Mouse (Mus musculus) embryonic facial prominence, embryonic 15.5 days (tissue): ENCODE measurements at regions not wholly inside any gene's neighbourhood (a gene's known extent, or its start where the extent isn't known, plus 50 kb on each side); places are given as distances from the start of the nearest gene placed in this dataset.

Experiments
- ATAC-seq: fragments of 200-750 bp; cut with Nextera tagmentation; 2 replicates; pipeline ENCODE4 v1.8.0; 2017; ENCODE audit warnings: low read depth, moderate TSS enrichment; ENCODE audit not compliant: insufficient number of reproducible peaks, low FRiP score, low TSS enrichment
- H3K27ac ChIP-seq: fragments of 300-500 bp; sonication (generic); replicated peaks from 2 replicates; pipeline ENCODE4 v1.5.1; 2015; ENCODE audit warnings: mild to moderate bottlenecking, inconsistent platforms
- H3K27me3 ChIP-seq: fragments of 300-500 bp; sonication (generic); 2 replicates; pipeline ENCODE4 v1.6.1; 2015; ENCODE audit warnings: inconsistent platforms
- H3K36me3 ChIP-seq: fragments of 300-500 bp; sonication (generic); 2 replicates; pipeline ENCODE4 v1.6.1; 2015; ENCODE audit warnings: mild to moderate bottlenecking, inconsistent platforms
- H3K4me1 ChIP-seq: fragments of 300-500 bp; sonication (generic); 2 replicates; pipeline ENCODE4 v1.6.1; 2015; ENCODE audit warnings: inconsistent platforms
- H3K4me2 ChIP-seq: fragments of 300-500 bp; sonication (generic); replicated peaks from 2 replicates; pipeline ENCODE4 v1.6.1; 2015; ENCODE audit warnings: mild to moderate bottlenecking, inconsistent platforms
- H3K4me3 ChIP-seq: fragments of 300-500 bp; sonication (generic); replicated peaks from 2 replicates; pipeline ENCODE4 v1.5.1; 2015; ENCODE audit warnings: mild to moderate bottlenecking, inconsistent platforms
- H3K9ac ChIP-seq: fragments of 300-500 bp; sonication (generic); 2 replicates; pipeline ENCODE4 v1.6.1; 2015; ENCODE audit warnings: inconsistent platforms
- H3K9me3 ChIP-seq: fragments of 300-500 bp; sonication (generic); replicated peaks from 2 replicates; pipeline ENCODE4 v1.6.1; 2016; ENCODE audit warnings: inconsistent platforms
- WGBS: fragments of 180-500 bp; shearing (Covaris S2); methylation state at CpG from one replicate; pipeline ENCODE4 v1.1.7; 2015; 5-methylcytosine and 5-hydroxymethylcytosine counted together

- Histone ChIP-seq H3K9me3 (no peaks in the 10 kb centered on the region), H3K36me3 (no peaks in the 10 kb centered on the region), H3K4me3 (no peak overlapping the region), H3K27ac (no peak overlapping the region), H3K27me3 (no peaks in the 10 kb centered on the region), H3K4me2 (no peak overlapping the region), H3K4me1 (peaks cover 18% of the 10 kb centered on the region), H3K9ac (no peak overlapping the region)
- no peak for ATAC-seq
- WGBS, result 20% methylated on average over 13 of the region's 13 CpGs
Measured at GRCm38 (mm10) chr1:119305315-119305976, 116.6 kb downstream of the Inhbb start.

GRCm38 (mm10) chr1:119304470-119304980 is 117.5 kb downstream of the Inhbb start:
- 34% methylated on average over 9 of the region's 9 CpGs for whole genome bisulfite sequencing
- Histone ChIP-seq H3K9ac (no peak overlapping the region), H3K9me3 (no peaks in the 10 kb centered on the region), H3K4me1 (peaks cover 18% of the 10 kb centered on the region), H3K4me3 (no peak overlapping the region), H3K4me2 (no peak overlapping the region), H3K27me3 (no peaks in the 10 kb centered on the region), H3K27ac (no peak overlapping the region), H3K36me3 (no peaks in the 10 kb centered on the region)
- no peak for ATAC-seq

- no peak overlapping the region for H3K4me3 ChIP-seq
- ATAC-seq, result peak; percentile 49; the same call in 1 of the 2 replicates
- no peaks in the 10 kb centered on the region for H3K27me3 ChIP-seq
- H3K4me2 ChIP-seq, result no peak overlapping the region
- H3K27ac ChIP-seq, result no peak overlapping the region
- no peaks in the 10 kb centered on the region for H3K36me3 ChIP-seq
- no peaks in the 10 kb centered on the region for H3K9me3 ChIP-seq
- H3K4me1 ChIP-seq, result peaks cover 5% of the 10 kb centered on the region; the same call in 1 of the 2 replicates
- WGBS, result 51% methylated on average over 7 of the region's 7 CpGs
- no peak overlapping the region for H3K9ac ChIP-seq
Measured at GRCm38 (mm10) chr1:119302349-119302995, 119.6 kb downstream of the Inhbb start.

GRCm38 (mm10) chr1:119301931-119302330 is 120.1 kb downstream of the Inhbb start:
- Histone ChIP-seq H3K9me3 (no peaks in the 10 kb centered on the region), H3K4me1 (peaks cover 5% of the 10 kb centered on the region; the same call in 1 of the 2 replicates), H3K4me2 (no peak overlapping the region), H3K4me3 (no peak overlapping the region), H3K9ac (no peak overlapping the region), H3K36me3 (no peaks in the 10 kb centered on the region), H3K27ac (no peak overlapping the region), H3K27me3 (no peaks in the 10 kb centered on the region)
- WGBS, result 84% methylated on average over 7 of the region's 7 CpGs
- no peak for ATAC-seq

GRCm38 (mm10) chr1:119301258-119301657 is 120.8 kb downstream of the Inhbb start:
- WGBS, result 89% methylated on average over 11 of the region's 11 CpGs

GRCm38 (mm10) chr1:119299842-119300752 is 122.0 kb downstream of the Inhbb start:
- Histone ChIP-seq H3K9ac (no peak overlapping the region), H3K4me3 (no peak overlapping the region), H3K4me2 (no peak overlapping the region), H3K4me1 (peaks cover 5% of the 10 kb centered on the region; the same call in 1 of the 2 replicates), H3K27me3 (no peaks in the 10 kb centered on the region), H3K27ac (no peak overlapping the region), H3K9me3 (no peaks in the 10 kb centered on the region), H3K36me3 (no peaks in the 10 kb centered on the region)
- 69% methylated on average over 12 of the region's 12 CpGs for WGBS
- ATAC-seq, result no peak

More at GRCm38 (mm10) chr1:119301258-119301657, 120.8 kb downstream of the Inhbb start:
- Histone ChIP-seq H3K9ac (no peak overlapping the region), H3K4me3 (no peak overlapping the region), H3K36me3 (no peaks in the 10 kb centered on the region), H3K4me1 (peaks cover 5% of the 10 kb centered on the region; the same call in 1 of the 2 replicates), H3K27me3 (no peaks in the 10 kb centered on the region), H3K9me3 (no peaks in the 10 kb centered on the region), H3K27ac (no peak overlapping the region), H3K4me2 (no peak overlapping the region)
- ATAC-seq, result no peak

- H3K4me1 ChIP-seq, result no peaks in the 10 kb centered on the region
- H3K36me3 ChIP-seq, result no peaks in the 10 kb centered on the region
- 71% methylated on average over 6 of the region's 6 CpGs for WGBS
- no peak overlapping the region for H3K9ac ChIP-seq
- H3K27me3 ChIP-seq, result no peaks in the 10 kb centered on the region
- no peak overlapping the region for H3K4me2 ChIP-seq
- H3K4me3 ChIP-seq, result no peak overlapping the region
- H3K9me3 ChIP-seq, result no peaks in the 10 kb centered on the region
- ATAC-seq, result no peak
- H3K27ac ChIP-seq, result no peak overlapping the region
Measured at GRCm38 (mm10) chr1:119298696-119299230, 123.3 kb downstream of the Inhbb start.

GRCm38 (mm10) chr1:119295121-119295520 is 126.9 kb downstream of the Inhbb start:
- Histone ChIP-seq H3K4me3 (no peak overlapping the region), H3K4me1 (no peaks in the 10 kb centered on the region), H3K27me3 (no peaks in the 10 kb centered on the region), H3K36me3 (no peaks in the 10 kb centered on the region), H3K9me3 (no peaks in the 10 kb centered on the region), H3K27ac (no peak overlapping the region), H3K9ac (no peak overlapping the region), H3K4me2 (no peak overlapping the region)
- 88% methylated on average over 8 of the region's 8 CpGs for WGBS
- no peak for ATAC-seq

GRCm38 (mm10) chr1:119293839-119294238 is 128.2 kb downstream of the Inhbb start:
- H3K27ac ChIP-seq, result no peak overlapping the region
- H3K36me3 ChIP-seq, result no peaks in the 10 kb centered on the region
- H3K4me3 ChIP-seq, result no peak overlapping the region
- H3K4me2 ChIP-seq, result no peak overlapping the region
- no peaks in the 10 kb centered on the region for H3K4me1 ChIP-seq
- no peaks in the 10 kb centered on the region for H3K27me3 ChIP-seq
- H3K9me3 ChIP-seq, result no peaks in the 10 kb centered on the region
- no peak overlapping the region for H3K9ac ChIP-seq
- WGBS, result 88% methylated on average over 9 of the region's 9 CpGs
- ATAC-seq, result no peak

- Histone ChIP-seq H3K4me3 (no peak overlapping the region), H3K9me3 (no peaks in the 10 kb centered on the region), H3K27ac (no peak overlapping the region), H3K36me3 (no peaks in the 10 kb centered on the region), H3K9ac (no peak overlapping the region), H3K4me1 (no peaks in the 10 kb centered on the region), H3K27me3 (no peaks in the 10 kb centered on the region), H3K4me2 (no peak overlapping the region)
- 61% methylated on average over 7 of the region's 7 CpGs for WGBS
- ATAC-seq, result no peak
Measured at GRCm38 (mm10) chr1:119292216-119292615, 129.8 kb downstream of the Inhbb start.
